Mouse (Mus musculus): ENCODE results near the gene Plk5.
"Not testable (repeated sequence)": the region's sequence is repeated elsewhere in the genome, so short reads cannot be mapped to it uniquely, and the experiment has no call there.

Gene Plk5

DNA sequence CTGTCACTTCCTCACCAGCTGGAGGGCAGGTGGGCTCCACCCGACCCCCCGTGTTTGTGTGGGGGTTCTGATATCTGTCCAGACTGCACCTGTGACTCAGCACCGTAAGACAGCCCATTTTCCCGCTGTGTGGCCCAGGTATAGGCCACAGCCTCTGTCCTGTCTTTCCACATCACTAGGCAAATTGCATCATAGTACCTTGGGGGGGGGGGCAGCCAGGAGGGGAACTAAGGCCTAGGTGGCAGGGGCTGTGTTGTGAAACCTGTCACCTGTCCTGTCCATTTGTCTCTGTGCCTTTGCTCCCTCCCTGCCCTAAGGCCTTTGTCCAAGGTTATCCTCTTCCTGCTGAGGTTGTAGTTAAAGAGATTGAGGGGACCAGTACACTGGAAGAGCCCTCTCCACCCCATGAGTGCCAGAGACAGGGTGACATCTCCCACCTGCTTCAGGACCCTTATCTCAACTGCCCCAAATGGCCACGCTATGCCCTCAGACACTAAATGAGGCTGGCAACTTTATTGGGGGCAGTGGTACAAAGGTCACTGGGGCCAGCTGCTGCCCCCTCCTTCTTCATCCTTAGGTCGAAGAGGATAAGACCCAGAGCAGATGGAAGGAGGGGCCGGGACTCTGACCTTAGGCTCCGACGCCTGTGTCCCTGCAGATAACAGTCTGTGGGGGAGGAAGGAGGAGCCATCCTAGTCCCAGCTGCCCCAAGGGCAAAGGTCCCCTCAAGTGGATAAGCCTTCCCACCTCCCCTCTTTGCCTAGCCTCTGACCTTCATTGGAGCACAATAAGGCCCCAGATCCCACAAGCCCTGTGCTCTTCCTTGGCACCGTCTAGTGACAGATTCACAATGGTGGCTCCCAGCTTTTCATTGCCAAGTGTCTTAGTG, 24.4 kb upstream of the Plk5 start:
- peak in 1 of 2 experiments; percentile 40 for DNase-seq (ENCODE audit: low spot score in 2 of 2)

DNA sequence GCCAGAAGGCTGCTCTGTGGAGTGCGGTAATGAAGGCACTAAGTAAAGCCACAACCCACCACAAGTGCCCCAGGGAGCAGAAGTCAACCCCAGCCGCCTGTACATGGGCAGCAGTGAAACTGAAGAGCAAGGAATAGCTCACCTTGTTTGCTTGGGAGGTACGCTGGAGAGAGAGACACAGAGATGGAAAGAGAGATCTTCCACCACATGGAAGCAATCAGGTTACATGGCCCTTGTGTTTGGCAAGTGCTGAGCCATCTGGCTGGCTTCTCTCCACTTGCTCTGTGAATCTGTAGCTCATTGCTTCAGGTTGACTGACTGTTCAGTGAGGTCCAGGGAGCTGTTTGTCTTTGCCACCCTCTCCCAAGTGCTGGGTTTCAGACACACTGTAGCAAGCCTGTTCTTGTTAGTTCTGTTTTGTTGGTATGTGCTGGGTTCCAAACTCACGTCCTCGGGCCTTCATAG, 23.7 kb upstream of the Plk5 start:
- no peak for DNase-seq (ENCODE audit: low spot score in 2 of 2)

DNA sequence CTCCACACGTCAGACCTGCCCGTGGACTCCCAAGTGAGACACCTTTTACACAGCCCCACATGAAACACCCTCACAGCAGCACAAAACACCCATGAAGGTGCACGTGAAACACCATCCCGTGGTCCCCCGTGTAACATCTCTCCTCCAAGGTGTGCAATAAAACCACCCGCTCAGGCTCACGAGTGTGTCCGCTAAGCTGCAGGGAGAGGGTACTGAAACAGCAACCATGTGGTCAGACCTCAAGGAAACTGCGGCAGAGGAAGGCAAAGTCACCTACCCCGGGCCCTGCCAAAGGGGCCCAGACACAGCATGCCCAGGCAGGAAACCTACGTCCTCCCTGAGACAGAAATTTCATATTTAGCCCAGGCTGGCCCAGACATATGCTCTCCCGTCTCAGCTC, 20.0 kb upstream of the Plk5 start:
- DNase-seq (ENCODE audit: low spot score in 2 of 2): no peak

DNA sequence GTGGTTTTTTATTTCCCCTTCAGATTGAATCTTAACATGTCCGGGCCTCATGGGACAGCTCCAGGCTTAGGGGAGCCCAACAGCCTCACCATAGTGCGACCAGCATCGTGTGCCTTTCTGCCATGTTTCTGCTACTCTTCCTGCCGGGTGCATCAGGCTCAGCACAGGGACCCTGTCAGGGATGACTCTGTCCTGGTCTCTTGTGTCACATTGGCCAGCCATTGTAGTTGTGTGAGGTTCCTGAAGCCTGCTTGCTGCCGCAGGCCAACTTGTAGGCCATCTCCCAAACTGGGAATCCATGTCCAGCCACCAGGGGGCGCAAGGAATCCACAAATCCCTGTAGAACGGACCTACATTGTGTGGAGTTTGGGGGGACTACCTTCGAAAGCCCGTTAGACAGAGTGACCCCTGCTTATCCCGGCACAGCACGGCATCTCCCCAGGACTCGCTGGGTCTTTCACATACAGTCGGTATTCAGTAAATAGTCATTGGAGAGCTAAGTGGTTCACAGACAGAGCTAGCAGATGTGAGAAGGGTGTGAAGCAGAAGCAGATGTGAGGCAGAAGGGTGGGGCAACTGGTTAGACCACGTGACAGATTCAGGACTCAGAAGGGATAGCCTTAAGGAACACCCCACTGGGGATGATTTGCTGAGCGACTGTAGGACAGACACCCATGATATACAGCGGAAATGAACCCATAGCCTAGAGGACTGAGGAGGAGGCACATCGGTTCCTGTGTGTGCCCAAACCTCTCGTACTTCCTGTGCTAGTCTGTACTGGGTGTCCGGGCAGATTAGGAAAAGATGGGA, 16.1 kb upstream of the Plk5 start:
- peak; percentile 75 to 85 for DNase-seq (ENCODE audit: low spot score in 2 of 2)

DNA sequence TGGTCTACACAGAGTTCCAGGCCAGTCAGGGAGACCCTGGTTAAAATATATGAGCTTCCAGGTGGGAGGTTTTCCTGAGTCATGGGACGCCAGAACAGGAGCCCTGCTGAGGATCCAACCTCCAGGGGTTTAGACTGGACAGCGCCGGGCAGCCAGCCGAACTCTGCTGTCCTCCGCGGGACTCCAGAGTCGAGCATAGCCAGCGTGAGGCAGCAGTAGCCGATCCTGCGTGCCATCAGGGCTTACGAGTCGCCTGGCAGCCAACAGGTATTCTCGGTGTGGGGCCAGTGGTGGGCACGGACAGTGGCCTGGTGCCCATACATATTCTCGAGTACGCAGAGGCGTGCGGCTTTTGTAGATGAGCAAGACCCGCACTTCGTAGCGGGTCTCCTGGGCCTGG, 15.2 kb upstream of the Plk5 start:
- DNase-seq (ENCODE audit: low spot score in 2 of 2): no peak

DNA sequence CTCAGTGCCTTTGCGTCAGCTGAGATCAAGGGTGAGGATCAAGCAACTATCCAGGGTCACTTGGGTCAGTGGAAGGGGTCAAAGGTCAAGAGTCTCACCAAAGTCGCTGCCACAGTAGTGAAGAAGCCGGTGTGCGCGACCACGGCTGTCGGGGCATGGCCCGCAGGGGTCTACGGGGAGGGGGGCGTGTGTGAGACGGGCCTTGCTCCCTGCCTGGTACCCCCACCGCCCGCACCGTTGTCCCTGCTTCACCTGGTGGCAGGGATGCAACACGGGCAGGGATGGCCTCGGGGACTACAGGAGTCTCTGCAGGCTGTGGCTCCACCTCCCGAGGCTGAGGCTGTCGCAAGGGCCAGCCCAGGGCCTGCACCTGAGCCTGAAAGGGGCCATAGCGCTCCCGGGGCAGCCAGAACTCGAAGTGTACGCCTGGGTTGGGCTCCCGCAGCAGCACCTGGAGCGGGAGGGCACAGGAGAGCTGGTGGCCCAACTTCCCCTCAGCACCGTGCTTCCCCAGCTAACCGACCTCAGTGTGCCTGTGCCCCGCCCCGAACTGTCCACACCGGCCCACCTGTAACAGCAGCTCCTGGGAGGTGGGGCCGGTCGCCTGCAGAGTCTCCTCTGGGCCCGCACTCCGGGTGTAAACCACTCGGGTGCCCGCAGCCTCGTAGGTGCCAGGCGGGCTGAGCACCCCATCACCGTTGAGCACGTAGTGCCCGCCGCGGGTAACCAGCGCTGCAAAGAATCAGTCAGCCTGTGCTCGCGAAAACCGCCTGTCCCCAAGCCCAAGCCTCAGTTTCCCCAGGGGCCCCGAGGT, 14.6 kb upstream of the Plk5 start:
- DNase-seq (ENCODE audit: low spot score in 2 of 2): no peak

DNA sequence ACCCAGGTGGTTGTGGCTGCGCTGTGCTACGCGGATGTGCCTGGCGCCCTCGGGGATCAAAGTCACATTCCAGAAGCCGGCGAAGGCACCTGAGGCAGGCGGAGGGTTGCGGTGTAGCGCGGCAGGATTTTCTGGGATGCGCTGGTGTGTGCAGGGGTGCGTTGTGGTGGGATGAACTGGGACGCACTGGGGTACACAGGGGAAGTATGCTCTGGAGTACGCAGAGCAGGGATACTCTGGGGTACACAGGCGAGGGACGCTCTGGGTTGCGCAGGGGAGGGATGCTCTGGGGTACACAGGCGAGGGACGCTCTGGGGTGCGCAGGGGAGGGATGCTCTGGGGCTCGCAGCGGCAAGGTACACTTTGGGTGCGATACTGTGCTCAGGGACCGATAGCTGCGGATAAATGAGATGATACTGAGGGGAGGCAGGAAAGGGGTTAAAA, 13.9 kb upstream of the Plk5 start:
- no peak for DNase-seq (ENCODE audit: low spot score in 2 of 2)

DNA sequence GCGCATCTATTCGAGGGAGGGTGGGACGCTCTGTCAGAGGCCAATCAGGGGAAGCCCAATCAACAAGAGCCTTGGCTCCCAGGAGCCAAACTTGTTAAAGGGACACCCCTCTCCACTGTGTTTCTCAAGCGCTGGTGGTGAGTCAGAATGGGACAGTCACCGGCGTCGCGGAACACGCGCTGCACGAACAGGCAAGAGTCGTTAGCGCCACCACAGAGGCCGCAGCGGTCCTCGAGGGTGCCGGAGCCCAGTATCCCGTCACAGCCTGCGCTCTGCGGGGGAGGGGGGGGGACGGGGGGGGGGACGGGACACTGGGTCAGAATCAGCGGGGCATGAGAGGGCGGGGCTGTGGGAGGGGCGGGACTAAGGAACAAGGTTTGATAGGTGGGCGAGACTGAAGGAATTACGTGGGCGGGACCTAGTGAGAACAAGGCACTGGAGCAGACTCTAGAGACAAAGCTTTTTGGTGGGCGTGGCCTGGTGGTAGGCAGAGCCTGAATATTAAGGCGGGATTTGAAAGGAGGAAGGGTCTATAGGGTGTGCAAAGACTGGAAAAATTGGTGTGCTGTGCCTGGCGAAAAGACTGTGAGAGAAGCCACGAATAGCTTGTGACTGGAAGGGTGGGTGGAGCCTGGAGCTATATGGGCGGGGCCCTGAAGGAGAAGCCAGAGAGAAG, 13.4 kb upstream of the Plk5 start:
- DNase-seq (ENCODE audit: low spot score in 2 of 2): no peak

DNA sequence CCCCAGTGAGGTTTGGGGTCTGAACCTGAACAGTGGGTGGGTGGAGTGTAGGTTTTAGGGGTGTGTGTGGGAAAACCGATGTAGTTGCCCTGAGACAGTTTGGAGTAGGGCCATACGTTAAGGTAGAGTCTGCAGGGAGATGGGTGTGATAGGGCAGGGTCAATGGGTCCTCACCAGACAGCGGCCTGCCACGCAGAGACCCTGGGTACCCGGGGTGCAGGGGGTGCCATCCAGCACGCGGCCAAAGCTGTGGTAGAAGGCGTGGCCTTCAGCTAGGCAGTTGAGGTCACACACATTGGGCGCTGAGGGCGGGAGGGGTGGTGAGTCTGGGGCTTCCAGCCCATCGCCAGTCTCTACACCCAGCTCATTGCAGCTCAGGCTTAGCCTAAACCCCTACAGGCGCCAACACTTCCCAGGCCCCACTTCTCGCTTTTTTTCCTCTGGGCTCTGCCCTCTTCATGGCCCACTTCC, 12.8 kb upstream of the Plk5 start:
- no peak for DNase-seq (ENCODE audit: low spot score in 2 of 2)

DNA sequence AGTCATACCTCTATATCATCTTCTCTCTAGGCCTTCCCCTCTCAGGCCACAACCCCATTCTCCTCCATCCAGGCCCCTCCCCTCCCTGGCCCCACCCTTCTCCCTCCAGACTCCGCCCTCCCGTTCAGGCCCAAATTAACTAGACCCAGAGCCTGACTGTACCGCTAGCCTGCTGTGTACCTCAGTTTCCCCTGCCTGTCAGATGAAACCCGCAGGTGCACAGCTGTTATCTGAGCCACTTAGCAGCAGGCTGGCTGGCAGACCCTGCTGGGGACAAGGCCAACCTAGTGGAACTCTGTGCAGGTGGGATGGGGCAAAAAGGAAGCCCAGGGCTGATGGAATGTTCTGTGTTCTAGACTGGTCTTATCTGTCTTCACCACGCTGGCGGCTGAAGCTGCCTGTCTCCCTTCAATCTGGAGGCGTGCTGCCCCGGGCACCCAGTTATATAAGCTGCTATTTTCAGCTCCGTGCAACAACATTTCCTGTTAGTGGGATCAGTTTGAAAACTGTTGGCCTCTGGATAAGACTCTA, 12.1 kb upstream of the Plk5 start:
- DNase-seq (ENCODE audit: low spot score in 2 of 2): no peak

DNA sequence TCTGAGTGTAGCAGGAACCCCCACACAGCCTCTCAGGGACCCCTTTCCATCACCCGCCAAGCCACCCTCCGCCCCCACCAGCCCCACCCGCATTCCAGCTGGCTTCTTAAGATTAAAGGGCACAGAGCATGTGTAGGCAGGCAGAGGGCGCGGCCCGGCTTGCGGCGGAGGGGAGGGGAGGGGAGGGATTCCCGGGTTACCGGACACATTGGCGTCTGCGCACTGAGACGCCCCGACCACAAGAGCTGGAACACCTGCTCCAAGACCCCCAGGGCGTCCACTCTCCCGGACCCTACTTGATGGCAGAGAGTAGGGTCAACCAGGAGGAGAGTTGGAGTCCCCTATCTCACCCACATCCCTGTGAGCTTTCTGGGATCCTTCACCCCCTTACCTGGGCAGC, 11.1 kb upstream of the Plk5 start:
- DNase-seq (ENCODE audit: low spot score in 2 of 2): peak in 1 of 2 experiments; percentile 45

DNA sequence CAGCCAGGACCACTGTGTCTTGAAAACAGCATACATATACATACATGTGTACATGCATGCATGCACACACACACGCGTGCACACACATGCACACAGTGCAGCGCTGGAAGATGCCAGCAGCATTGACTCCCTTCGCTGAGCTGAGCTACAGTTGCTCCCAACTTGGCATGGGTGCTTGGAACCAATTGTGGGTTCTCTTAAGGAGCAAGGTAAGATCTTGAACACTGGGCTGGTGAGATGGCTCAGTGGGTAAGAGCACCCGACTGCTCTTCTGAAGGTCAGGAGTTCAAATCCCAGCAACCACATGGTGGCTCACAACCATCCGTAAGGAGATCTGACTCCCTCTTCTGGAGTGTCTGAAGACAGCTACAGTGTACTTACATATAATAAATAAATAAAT, 10.3 kb upstream of the Plk5 start:
- DNase-seq (ENCODE audit: low spot score in 2 of 2): not testable (repeated sequence)

DNA sequence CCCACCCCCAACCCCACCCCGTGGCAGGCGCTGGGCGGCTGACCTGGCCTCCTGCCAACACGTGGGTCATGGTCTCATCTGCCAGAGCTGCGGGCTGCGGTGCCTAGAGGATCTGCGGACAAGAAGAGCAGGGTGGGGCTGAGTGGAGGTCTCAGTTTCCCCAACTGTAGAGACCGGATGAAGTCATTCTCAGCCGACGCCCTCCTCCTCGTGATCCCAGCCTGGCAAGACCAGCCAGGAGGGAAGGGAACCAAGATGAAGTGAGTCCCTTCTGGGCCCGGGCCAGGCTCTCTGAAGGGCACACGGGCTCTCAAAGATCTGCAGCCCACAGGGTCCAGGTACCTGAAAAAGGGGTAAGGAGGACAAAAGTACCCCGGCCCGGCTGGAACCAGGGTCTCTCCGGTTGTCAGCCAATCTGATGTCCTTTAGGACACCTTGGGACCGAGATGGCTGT, 8.7 kb upstream of the Plk5 start:
- DNase-seq (ENCODE audit: low spot score in 2 of 2): no peak

DNA sequence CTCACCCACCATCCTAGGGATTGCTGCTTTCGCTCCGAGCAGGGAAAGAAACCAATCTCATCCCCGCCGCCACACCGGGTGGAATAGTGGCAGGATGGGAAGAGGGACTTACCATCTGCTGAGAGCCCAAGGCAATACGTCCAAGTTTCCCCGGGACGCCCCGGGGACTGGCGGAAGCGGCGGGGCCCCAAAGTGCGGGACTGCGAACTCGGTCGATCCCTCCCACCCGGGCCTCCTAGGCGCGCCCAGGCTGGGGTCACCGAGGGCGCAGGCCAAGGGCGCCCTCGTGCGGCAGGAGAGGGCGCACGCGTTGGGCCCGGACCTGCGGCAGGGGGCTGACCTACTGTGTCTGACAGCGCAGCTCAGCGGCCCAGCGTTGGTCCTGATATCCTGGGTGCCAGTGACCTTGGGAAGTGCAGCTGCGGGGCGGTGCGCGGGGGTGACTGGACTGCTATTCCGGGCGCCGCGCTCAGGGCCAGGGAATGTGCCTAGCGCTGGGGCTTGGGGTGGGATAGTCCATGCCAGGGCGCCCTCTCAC, 7.9 kb upstream of the Plk5 start, which contains the start of gene Adamtsl5:
Gene Adamtsl5 (minus strand): TSS at position 169 of the 538 bp plus-strand sequence.
- DNase-seq (ENCODE audit: low spot score in 2 of 2): peak; percentile 54 to 72

DNA sequence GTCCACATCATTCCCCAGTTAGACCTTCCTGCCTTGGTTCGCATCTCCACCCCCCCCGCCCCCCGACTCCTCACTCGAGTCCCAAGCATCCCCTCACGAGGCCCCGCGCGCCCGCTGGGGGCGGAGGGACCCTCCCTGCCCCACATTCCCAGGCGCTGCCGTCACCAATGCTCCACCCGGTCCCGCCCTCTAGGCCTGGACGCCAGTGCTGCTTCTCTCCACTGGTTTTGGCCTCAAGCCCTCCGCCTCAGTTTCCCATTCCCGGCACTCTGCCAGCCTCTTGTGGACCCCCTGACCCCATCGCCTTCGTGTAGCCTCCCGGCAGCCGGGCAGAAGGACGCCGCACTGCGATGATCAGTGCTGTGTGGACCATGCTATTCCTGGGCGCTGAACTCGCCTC, 7.3 kb upstream of the Plk5 start:
- no peak for DNase-seq (ENCODE audit: low spot score in 2 of 2)

DNA sequence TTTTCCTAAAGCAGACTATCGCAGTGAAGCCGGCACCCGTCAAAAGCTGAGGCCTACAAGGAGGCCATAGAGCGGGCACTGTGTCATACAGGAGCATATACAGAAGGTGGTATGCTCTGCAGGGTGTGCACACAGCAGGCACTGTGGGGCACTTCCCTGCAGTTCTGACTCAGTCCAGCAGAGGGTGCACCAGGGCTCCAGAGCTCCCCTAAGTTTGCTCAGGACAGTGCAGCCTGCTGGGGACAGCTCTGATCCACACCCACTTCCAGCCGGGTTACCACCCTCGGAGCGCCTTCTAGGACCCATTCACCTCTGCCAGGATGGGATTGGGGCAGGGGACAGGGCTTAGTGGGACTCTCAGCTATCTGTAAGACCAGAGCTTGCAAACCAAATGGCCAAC, 6.0 kb upstream of the Plk5 start:
- DNase-seq (ENCODE audit: low spot score in 2 of 2): peak; percentile 78 to 89

DNA sequence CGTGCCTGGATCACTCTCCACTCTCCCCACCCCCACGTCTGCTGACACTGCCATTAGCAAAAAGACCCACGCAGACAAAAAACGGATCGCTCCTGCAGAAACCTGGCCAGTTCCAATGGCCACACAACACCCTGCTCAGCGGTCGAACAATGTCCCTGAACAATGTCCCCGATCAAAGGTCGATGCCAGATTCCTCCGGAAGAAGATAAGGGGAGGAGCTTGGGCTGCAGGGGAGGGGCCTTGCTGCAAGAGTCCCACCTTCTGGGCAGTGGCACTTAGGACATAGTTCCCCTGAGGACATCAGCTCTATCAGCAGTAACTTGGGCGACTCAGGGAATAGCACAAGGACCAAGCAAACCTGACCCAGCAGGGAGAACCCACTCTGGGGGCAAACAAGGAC, 4.4 kb upstream of the Plk5 start:
- no peak for DNase-seq (ENCODE audit: low spot score in 2 of 2)

DNA sequence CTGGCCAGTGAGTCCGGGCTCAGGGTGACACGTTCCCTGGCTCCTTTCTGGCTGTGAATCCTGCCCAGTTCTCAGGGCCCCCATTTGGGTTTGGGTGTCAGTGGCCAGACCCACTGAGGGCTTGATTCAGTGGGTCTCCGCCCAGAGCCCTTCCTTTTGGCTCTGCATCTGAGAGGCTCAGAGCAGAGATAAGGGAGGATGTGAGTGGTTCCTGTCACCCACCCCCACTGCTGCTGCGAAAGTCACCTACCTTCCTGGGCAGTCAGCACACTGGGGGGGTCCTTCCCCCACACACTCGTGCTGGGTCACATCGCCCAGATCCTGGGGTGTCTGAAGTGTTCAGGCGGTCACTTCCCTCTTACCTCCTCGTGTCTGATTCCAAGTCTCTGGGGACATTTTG, 3.5 kb upstream of the Plk5 start:
- no peak for DNase-seq (ENCODE audit: low spot score in 2 of 2)

DNA sequence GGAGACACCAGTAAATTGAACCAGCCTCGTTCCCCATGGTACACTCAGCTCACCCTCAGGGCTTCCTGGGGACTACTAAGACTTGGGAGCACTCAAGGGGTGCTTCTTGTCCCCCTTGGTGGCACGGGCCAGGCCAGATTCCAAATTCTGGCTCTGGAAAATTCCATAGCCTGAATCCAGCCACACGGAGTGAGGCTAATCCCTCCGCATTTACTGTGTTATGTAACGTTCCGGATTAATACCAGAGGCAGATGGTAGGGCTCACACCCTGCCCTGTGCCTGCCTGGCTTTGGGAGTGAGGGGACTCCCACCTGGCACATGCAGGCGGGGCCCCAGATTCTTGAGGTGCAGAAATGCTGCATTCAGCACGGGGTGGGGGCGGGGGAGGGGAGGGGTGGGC, 828 bp upstream of the Plk5 start:
- no peak for DNase-seq (ENCODE audit: low spot score in 2 of 2)

DNA sequence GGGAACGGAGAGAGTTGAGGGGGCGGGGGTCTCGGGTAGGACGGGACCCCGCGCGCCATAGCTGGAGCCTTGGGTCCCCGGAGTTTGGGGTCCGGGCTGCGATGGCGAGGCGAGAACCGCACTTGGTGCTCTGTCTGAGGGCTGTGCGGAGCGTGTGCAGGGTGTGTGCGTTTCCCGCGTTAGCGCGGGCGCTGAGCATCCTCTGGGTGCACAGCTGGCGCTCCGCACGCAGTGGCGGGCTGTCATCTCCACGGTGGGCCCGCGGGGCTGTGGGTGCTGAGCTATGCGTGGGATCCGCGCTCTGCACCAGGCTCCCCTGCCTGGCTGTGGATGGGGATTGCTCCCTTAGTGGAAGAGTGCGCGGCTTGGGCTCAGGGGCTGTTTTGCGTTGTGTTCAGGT, 478 bp downstream of the Plk5 start:
- DNase-seq (ENCODE audit: low spot score in 2 of 2): no peak

DNA sequence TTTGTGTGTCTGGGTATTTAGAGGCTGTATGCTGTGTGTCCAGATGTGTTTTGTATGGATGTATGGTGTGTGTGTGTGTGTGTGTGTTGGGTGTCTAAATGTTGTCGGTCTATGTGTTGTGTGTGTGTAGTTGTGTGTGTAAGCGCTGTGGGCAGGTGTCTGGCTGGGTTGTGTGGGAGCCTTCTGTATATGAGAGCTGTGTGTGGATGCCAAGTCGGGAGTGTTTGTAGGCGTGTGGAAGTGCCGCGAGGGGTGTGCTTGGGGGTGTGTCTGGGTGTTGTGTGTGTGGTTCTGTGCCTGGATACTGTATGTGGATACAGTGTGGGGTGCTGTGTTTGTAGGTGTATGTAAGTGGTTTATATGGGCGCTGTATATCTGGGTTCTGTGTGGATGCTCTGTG, 1.1 kb downstream of the Plk5 start:
- DNase-seq (ENCODE audit: low spot score in 2 of 2): no peak

Data from spleen, postnatal 14 days (tissue).